Mouse (Mus musculus) C2C12 (cell line): ENCODE results near the gene Vtn.

Source experiments
- CTCF ChIP-seq: IDR thresholded peaks from one replicate; pipeline ENCODE4 v1.5.1; 2011; ENCODE audit not compliant: control insufficient read depth, insufficient read depth, insufficient read length
- MAX ChIP-seq: IDR thresholded peaks from one replicate; pipeline ENCODE4 v1.6.1; 2011; ENCODE audit warnings: mild to moderate bottlenecking, control low read depth
- MYOG ChIP-seq: IDR thresholded peaks from one replicate; pipeline ENCODE4 v1.6.1; 2011; ENCODE audit not compliant: control insufficient read depth, insufficient read length; ENCODE audit errors: extremely low read depth

DNA sequence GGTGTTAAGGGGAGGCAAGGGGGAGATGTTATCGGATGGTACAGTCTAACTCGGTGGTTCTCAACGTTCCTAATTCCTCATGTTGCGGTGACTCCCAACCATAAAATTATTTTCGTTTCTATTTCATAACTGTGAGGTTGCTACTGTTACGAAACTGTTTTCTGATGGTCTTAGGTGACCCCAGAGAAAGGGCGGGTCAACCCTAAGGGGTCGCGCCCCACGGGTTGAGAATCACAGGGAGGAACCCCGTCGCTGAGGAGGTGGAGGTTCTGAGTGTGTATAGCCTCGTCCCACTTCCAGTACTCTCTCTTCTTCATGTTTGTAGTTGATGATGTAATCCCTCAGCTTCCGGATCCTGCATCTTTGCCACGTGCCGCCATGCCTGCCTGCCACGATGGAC, 40.2 kb upstream of the Vtn start:
- TF ChIP-seq MAX (no peak), MYOG (no peak), CTCF (no peak)
